Mouse (Mus musculus) myocyte (in vitro differentiated cells): Measurements from ENCODE around the gene Zfp598. TPM values are rescaled to one million over a fixed set of nuclear protein-coding genes. Genes with fewer than 3 reads are reported as not detected.

ENCODE experiments used
- H3K27me3 ChIP-seq: one replicate; pipeline ENCODE4 v1.6.1; 2011; ENCODE audit not compliant: control insufficient read depth, insufficient read depth, insufficient read length
- H3K36me3 ChIP-seq: one replicate; pipeline ENCODE4 v1.6.1; 2011; ENCODE audit not compliant: control insufficient read depth, insufficient read depth
- H3K4me2 ChIP-seq: one replicate; pipeline ENCODE4 v1.6.1; 2011; ENCODE audit warnings: low read depth, control low read depth
- H3K4me3 ChIP-seq: one replicate; pipeline ENCODE4 v1.5.1; 2011; ENCODE audit warnings: mild to moderate bottlenecking, control low read depth, moderate library complexity
- H3K79me2 ChIP-seq: one replicate; pipeline ENCODE4 v1.6.1; 2011; ENCODE audit not compliant: control insufficient read depth, insufficient read depth
- H3ac ChIP-seq: one replicate; pipeline ENCODE4 v1.6.1; 2011; ENCODE audit not compliant: control insufficient read depth, insufficient read length
- CEBPB ChIP-seq: IDR thresholded peaks from 2 replicates; pipeline ENCODE4 v1.6.1; 2011; ENCODE audit warnings: mild to moderate bottlenecking, moderate library complexity; ENCODE audit not compliant: poor library complexity, insufficient read depth, severe bottlenecking
- E2F4 ChIP-seq: IDR thresholded peaks from one replicate; pipeline ENCODE4 v1.6.1; 2011; ENCODE audit warnings: mild to moderate bottlenecking, control low read depth, moderate library complexity; ENCODE audit not compliant: insufficient read depth
- MAX ChIP-seq: IDR thresholded peaks from one replicate; pipeline ENCODE4 v1.6.1; 2011; ENCODE audit warnings: low read depth, mild to moderate bottlenecking, control low read depth
- MYOD1 ChIP-seq, 3 experiments: IDR thresholded peaks; one replicate each; pipeline ENCODE4 v1.6.1; 2011; ENCODE audit warnings: control low read depth in 2 of 3, low read depth in 2 of 3, mild to moderate bottlenecking in 2 of 3, moderate library complexity in 1 of 3; ENCODE audit not compliant: insufficient read length in 2 of 3, control insufficient read depth in 1 of 3
- MYOG ChIP-seq, 3 experiments: IDR thresholded peaks; one replicate each; pipeline ENCODE4 v1.6.1; 2011; ENCODE audit warnings: control low read depth in 2 of 3, low read depth in 2 of 3, mild to moderate bottlenecking in 2 of 3; ENCODE audit not compliant: insufficient read length in 2 of 3, control insufficient read depth in 1 of 3, insufficient read depth in 1 of 3
- POLR2A ChIP-seq: IDR thresholded peaks from one replicate; pipeline ENCODE4 v1.6.1; 2011; ENCODE audit warnings: low read depth, mild to moderate bottlenecking, control low read depth, moderate library complexity; ENCODE audit not compliant: insufficient read length
- POLR2AphosphoS2 ChIP-seq: IDR thresholded peaks from one replicate; pipeline ENCODE4 v1.6.1; 2011; ENCODE audit warnings: low read depth, control low read depth; ENCODE audit not compliant: insufficient read length
- REST ChIP-seq: IDR thresholded peaks from one replicate; pipeline ENCODE4 v1.6.1; 2011; ENCODE audit warnings: mild to moderate bottlenecking, control low read depth, moderate library complexity; ENCODE audit not compliant: insufficient read depth, insufficient read length
- SRF ChIP-seq: IDR thresholded peaks from one replicate; pipeline ENCODE4 v1.6.1; 2011; ENCODE audit warnings: low read depth; ENCODE audit not compliant: control insufficient read depth, insufficient read length
- TCF12 ChIP-seq: IDR thresholded peaks from one replicate; pipeline ENCODE4 v1.6.1; 2011; ENCODE audit warnings: mild to moderate bottlenecking, control low read depth; ENCODE audit not compliant: poor library complexity, insufficient read depth, severe bottlenecking
- TCF3 ChIP-seq: IDR thresholded peaks from one replicate; pipeline ENCODE4 v1.6.1; 2011; ENCODE audit warnings: low read depth, control low read depth; ENCODE audit not compliant: insufficient read length
- USF1 ChIP-seq: IDR thresholded peaks from one replicate; pipeline ENCODE4 v1.6.1; 2011; ENCODE audit warnings: low read depth, mild to moderate bottlenecking, control low read depth, moderate library complexity
- polyA plus RNA-seq: library from polyadenylated mRNA; unstranded; fragments of >200 nt; fragmentation: generic; extraction: Trizol; gene quantifications from one replicate; pipeline ENCODE4 v1.2.1, GENCODE M21; 2012; ENCODE audit warnings: missing spikeins

Zfp598 gene
- polyA plus RNA-seq: 49.7 TPM

GRCm38 (mm10) chr17:24669545-24670245 is at the start of gene Zfp598:
Gene Zfp598, plus strand, starts transcription at chr17:24669687.
- no peaks in the 10 kb centered on the region for H3K27me3 ChIP-seq
- TF ChIP-seq TCF3 (no peak), MYOG (IDR thresholded peaks at IDR 0.05; ENCODE audit: control insufficient read depth in 1 of 3, insufficient read depth in 1 of 3, insufficient read length in 2 of 3, low read depth in 2 of 3) (no peak), REST (no peak), MYOD1 (IDR thresholded peaks at IDR 0.05; ENCODE audit: control insufficient read depth in 1 of 3, insufficient read length in 2 of 3, low read depth in 2 of 3) (peak in 2 of 3 experiments; percentile 32 to 73), CEBPB (no peak), POLR2AphosphoS2 (peak; percentile 75), E2F4 (no peak), SRF (no peak), USF1 (no peak), TCF12 (no peak), POLR2A (peak; percentile 86), MAX (no peak)
- H3K36me3 ChIP-seq: no peaks in the 10 kb centered on the region
- H3K79me2 ChIP-seq: peaks cover 50% of the 10 kb centered on the region
- H3K4me3 ChIP-seq: peak within 1 kb of the TSS; percentile 78
- H3K4me2 ChIP-seq: peak within 1 kb of the TSS; percentile 96
- H3ac ChIP-seq: peak within 1 kb of the TSS; percentile 81

- H3K79me2 ChIP-seq: no peaks in the 10 kb centered on the region
- no peaks in the 10 kb centered on the region for H3K27me3 ChIP-seq
- peaks cover 30% of the 10 kb centered on the region for H3K36me3 ChIP-seq
- no peak overlapping the region for H3ac ChIP-seq
- H3K4me2 ChIP-seq: no peak overlapping the region
- TF ChIP-seq SRF (no peak), CEBPB (no peak), USF1 (no peak), POLR2A (no peak), MYOG (IDR thresholded peaks at IDR 0.05; ENCODE audit: control insufficient read depth in 1 of 3, insufficient read depth in 1 of 3, insufficient read length in 2 of 3, low read depth in 2 of 3) (no peak), REST (no peak), E2F4 (no peak), POLR2AphosphoS2 (no peak), MYOD1 (IDR thresholded peaks at IDR 0.05; ENCODE audit: control insufficient read depth in 1 of 3, insufficient read length in 2 of 3, low read depth in 2 of 3) (no peak), MAX (no peak), TCF3 (no peak), TCF12 (no peak)
- no peak overlapping the region for H3K4me3 ChIP-seq
Measured at GRCm38 (mm10) chr17:24625472-24625871, 44.0 kb upstream of the Zfp598 start.

GRCm38 (mm10) chr17:24628646-24629045 is 40.8 kb upstream of the Zfp598 start:
- TF ChIP-seq TCF12 (no peak), TCF3 (no peak), E2F4 (no peak), REST (no peak), MYOG (IDR thresholded peaks at IDR 0.05; ENCODE audit: control insufficient read depth in 1 of 3, insufficient read depth in 1 of 3, insufficient read length in 2 of 3, low read depth in 2 of 3) (no peak)
- no peaks in the 10 kb centered on the region for H3K27me3 ChIP-seq
- H3ac ChIP-seq: no peak overlapping the region
- peaks cover 20% of the 10 kb centered on the region for H3K36me3 ChIP-seq
- no peak overlapping the region for H3K4me3 ChIP-seq
- H3K79me2 ChIP-seq: peaks cover 6% of the 10 kb centered on the region
- no peak overlapping the region for H3K4me2 ChIP-seq

GRCm38 (mm10) chr17:24630072-24630471 is 39.4 kb upstream of the Zfp598 start:
- TF ChIP-seq POLR2AphosphoS2: no peak
- TF ChIP-seq MYOD1 (IDR thresholded peaks at IDR 0.05; ENCODE audit: control insufficient read depth in 1 of 3, insufficient read length in 2 of 3, low read depth in 2 of 3): no peak
- TF ChIP-seq SRF: no peak
- no peak for TF ChIP-seq USF1
- no peak for TF ChIP-seq POLR2A
- TF ChIP-seq TCF12: no peak
- no peak for TF ChIP-seq TCF3
- TF ChIP-seq E2F4: no peak
- no peak for TF ChIP-seq REST
- no peak for TF ChIP-seq MYOG (IDR thresholded peaks at IDR 0.05; ENCODE audit: control insufficient read depth in 1 of 3, insufficient read depth in 1 of 3, insufficient read length in 2 of 3, low read depth in 2 of 3)
- no peak for TF ChIP-seq CEBPB
- no peak for TF ChIP-seq MAX
- Histone ChIP-seq H3K27me3 (no peaks in the 10 kb centered on the region), H3ac (no peak overlapping the region), H3K36me3 (peaks cover 17% of the 10 kb centered on the region), H3K4me3 (no peak overlapping the region), H3K4me2 (no peak overlapping the region), H3K79me2 (peaks cover 6% of the 10 kb centered on the region)
